Mouse (Mus musculus) erythroblast, embryonic 14.5 days (primary cell): ENCODE data around the gene Apof. TPM values are rescaled to one million over a fixed set of nuclear protein-coding genes. Genes with fewer than 3 reads are reported as not detected.
A peak's percentile ranks its signal among the peaks of the same experiment; 100 is the strongest.
"Not testable (repeated sequence)": the region's sequence is repeated elsewhere in the genome, so short reads cannot be mapped to it uniquely, and the experiment has no call there.

Experiments used
- H3K27me3 ChIP-seq: 2 replicates; pipeline ENCODE4 v1.6.1; 2012; ENCODE audit warnings: inconsistent platforms; ENCODE audit not compliant: control insufficient read depth
- H3K36me3 ChIP-seq: 2 replicates; pipeline ENCODE4 v1.6.1; 2012; ENCODE audit warnings: mild to moderate bottlenecking, inconsistent platforms; ENCODE audit not compliant: control insufficient read depth
- H3K4me1 ChIP-seq: 2 replicates; pipeline ENCODE4 v1.6.1; 2012; ENCODE audit warnings: inconsistent platforms; ENCODE audit not compliant: control insufficient read depth
- H3K4me3 ChIP-seq: replicated peaks from 2 replicates; pipeline ENCODE3; 2012; ENCODE audit warnings: moderate library complexity, mild to moderate bottlenecking, inconsistent platforms
- H3K9me3 ChIP-seq: 2 replicates; pipeline ENCODE4 v1.6.1; 2012; ENCODE audit warnings: low read length, inconsistent platforms, mixed read lengths; ENCODE audit not compliant: control insufficient read depth
- GATA1 ChIP-seq: IDR thresholded peaks from 2 replicates; pipeline ENCODE4 v1.6.1; 2012; ENCODE audit warnings: low read length, inconsistent platforms, mixed read lengths
- TAL1 ChIP-seq: IDR thresholded peaks from 3 replicates; pipeline ENCODE4 v1.6.1; 2012; ENCODE audit warnings: low read length, inconsistent platforms, mixed read lengths
- polyA plus RNA-seq: library from polyadenylated mRNA; stranded (reverse); fragments of >175 nt; gene quantifications from 2 replicates; pipeline ENCODE4 v1.2.3, GENCODE M21; 2012

Apof gene
- polyA plus RNA-seq, 1 experiment = not detected

DNA sequence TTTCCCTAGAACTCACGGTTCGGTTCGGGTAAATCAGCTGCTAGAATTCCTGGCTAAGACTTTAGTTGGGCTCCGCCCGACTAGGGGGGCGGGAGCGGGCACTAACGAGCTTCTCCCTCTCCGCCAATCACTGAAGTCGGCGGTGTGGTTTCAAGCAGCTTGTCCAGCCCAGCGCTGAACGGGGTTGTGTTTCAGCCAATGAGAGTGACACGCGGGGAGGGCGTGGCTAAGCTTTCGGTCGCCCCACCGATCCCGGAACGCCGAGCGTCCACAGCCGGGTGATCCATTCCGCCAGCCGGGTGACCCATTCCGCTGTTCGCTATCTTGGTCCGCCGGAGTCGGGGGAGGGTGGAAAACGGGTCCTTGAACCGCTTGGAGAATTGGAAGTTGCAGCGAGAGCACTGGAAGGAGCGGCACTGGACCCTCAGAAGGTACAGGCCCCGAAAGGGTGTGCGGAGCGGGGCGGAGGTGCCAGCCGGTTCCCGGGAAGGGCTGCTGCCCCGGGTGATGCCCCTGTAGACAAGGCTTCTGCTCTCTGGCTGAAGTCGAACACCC lies 1.9 kb downstream of the Apof start, which contains the start of gene Stat2:
TSS of gene Stat2 (plus strand) at position 273 of the 555 bp plus-strand sequence.
- H3K4me1 ChIP-seq = peaks cover 32% of the 10 kb centered on the region
- H3K36me3 ChIP-seq = peaks cover 4% of the 10 kb centered on the region; the same call in 1 of the 2 replicates
- H3K27me3 ChIP-seq = no peaks in the 10 kb centered on the region
- TF ChIP-seq TAL1 (no peak), GATA1 (no peak)
- peak within 1 kb of the TSS; percentile 86 for H3K4me3 ChIP-seq
- no peaks in the 10 kb centered on the region for H3K9me3 ChIP-seq

DNA sequence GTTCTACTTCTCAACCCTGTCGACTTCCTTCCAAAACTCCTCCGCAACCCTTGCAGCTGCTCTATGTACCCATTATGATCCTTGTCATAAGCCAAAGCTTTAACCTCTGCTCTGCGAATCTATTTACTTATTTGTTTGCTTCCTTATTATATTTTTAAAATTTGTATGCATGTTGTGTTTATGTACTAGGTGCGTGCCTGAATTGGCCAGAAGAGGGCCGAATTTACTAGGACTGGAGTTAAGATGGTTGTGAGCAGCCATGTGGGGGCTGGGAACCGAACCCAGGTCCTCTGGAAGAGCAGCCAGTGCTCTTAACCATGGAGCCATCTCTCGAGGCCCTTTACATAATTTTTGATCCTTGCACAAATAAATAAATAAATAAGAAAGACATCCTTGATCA lies 2.4 kb downstream of the Apof start:
- Histone ChIP-seq H3K9me3 (no peaks in the 10 kb centered on the region), H3K27me3 (no peaks in the 10 kb centered on the region), H3K4me1 (peaks cover 32% of the 10 kb centered on the region), H3K36me3 (peaks cover 4% of the 10 kb centered on the region; the same call in 1 of the 2 replicates), H3K4me3 (peak overlapping the region; percentile 86)
- TF ChIP-seq TAL1 = no peak
- no peak for TF ChIP-seq GATA1

DNA sequence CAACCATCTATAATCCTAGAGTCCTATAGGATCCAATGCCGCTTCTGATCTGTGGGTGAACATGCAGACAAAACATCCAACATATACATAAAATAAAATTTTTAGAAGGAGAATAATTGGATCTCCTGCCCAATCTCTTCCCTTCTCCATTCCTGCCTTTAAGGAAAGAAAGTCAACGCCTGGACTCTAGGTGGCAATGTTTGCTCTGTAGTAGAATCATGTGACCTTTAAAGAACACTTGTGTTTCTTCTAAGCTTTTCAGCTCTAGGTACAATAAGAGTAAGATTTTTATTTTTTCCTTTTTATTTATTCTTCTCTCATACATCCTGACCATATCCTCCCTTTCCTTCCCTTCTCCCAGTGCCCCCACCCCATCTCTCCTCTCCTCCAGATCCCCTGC lies 3.4 kb downstream of the Apof start:
- Histone ChIP-seq H3K4me3 (no peak overlapping the region), H3K9me3 (no peaks in the 10 kb centered on the region), H3K36me3 (peaks cover 10% of the 10 kb centered on the region), H3K27me3 (no peaks in the 10 kb centered on the region), H3K4me1 (peaks cover 32% of the 10 kb centered on the region)
- no peak for TF ChIP-seq GATA1
- TF ChIP-seq TAL1 = no peak

DNA sequence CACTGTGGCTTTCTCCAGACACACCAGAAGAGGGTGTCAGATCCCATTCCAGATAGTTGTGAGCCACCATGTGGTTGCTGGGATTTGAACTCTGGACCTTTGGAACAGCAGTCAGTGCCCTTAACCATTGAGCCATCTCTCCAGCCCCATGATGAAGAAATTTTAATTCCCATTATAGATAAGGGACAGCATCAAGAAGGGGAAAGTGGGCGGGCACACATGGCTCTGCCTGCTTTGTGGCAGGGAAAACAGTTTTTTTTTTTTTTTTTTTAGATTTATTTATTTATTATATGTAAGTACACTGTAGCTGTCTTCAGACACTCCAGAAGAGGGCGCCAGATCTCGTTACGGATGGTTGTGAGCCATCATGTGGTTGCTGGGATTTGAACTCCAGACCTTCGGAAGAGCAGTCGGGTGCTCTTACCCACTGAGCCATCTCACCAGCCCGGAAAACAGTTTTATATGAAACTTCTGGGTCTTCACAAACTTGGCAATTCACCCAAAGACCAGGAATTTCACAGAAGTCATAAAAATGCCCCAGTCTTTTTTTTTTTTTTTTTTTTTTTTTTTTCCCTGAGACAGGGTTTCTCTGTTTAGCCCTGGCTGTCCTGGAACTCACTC lies 4.5 kb downstream of the Apof start:
- not testable (repeated sequence) for H3K27me3 ChIP-seq, H3K4me3 ChIP-seq

DNA sequence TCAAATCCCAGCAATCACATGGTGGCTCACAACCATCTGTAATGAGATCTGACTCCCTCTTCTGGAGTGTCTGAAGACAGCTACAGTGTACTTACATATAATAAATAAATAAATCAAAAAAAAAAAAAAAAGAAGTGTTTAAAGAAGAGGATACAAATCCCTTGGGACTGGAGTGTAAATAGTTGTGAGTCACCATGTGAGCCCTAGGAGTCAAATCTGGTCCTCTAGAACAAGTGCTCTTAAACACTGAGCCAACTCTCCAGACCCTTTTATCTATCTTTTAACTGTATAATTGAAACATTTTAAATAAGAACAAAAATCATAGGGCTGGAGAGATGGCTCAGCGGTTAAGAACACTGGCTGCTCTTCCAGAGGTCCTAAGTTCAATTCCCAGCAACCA lies 6.9 kb downstream of the Apof start:
- H3K9me3 ChIP-seq, H3K27me3 ChIP-seq, H3K4me3 ChIP-seq: not testable (repeated sequence)
- H3K4me1 ChIP-seq = peaks cover 17% of the 10 kb centered on the region
- H3K36me3 ChIP-seq = peaks cover 33% of the 10 kb centered on the region

More for the DNA sequence above, 4.5 kb downstream of the Apof start:
- Histone ChIP-seq H3K36me3 (peaks cover 16% of the 10 kb centered on the region), H3K4me1 (peaks cover 32% of the 10 kb centered on the region)
- not testable (repeated sequence) for H3K9me3 ChIP-seq

DNA sequence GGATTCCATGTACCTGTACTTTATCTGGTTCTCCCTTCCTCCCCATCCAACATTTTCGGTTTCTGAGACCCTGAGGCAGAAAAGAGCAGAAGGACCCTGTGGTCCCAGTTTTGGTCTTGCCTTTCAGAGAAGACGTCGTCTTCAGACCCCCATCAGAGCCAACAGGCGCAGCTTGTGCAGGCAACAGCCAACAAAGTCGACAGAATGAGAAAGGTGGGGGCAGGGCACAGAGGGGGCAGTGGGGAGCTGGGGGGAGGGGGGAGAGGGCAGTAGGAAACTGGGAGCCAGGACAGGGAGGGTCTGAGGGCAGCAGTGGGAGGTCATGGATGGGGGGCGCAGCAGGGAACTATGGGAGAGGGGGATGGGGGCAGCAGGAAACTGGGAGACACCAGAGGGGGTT lies 9.7 kb downstream of the Apof start:
- H3K36me3 ChIP-seq = peaks cover 53% of the 10 kb centered on the region
- H3K9me3 ChIP-seq = no peaks in the 10 kb centered on the region
- peaks cover 3% of the 10 kb centered on the region for H3K4me1 ChIP-seq
- no peak overlapping the region for H3K4me3 ChIP-seq
- H3K27me3 ChIP-seq = no peaks in the 10 kb centered on the region
- TF ChIP-seq GATA1 = no peak
- no peak for TF ChIP-seq TAL1

DNA sequence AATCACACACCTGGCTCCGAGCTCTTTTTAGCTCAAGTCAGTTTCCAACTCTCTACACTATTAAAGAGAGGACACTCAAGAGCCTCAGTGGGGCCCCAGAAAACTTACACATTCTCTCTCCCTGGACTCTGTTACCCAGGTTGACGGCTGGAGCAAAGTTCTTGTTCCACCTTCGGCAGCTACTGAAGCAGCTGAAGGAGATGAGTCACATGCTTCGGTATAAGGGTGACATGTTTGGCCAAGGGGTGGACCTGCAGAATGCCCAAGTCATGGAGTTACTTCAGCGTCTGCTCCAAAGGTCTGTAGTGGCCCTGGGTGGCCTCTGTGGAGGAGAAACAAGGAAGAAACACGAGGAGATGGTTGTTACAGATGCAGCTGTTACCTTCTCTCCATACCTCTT lies 12.5 kb downstream of the Apof start:
- H3K9me3 ChIP-seq = no peaks in the 10 kb centered on the region
- H3K27me3 ChIP-seq = no peaks in the 10 kb centered on the region
- peaks cover 5% of the 10 kb centered on the region for H3K4me1 ChIP-seq
- no peak for TF ChIP-seq TAL1
- TF ChIP-seq GATA1 = no peak
- H3K4me3 ChIP-seq = no peak overlapping the region
- peaks cover 74% of the 10 kb centered on the region for H3K36me3 ChIP-seq

DNA sequence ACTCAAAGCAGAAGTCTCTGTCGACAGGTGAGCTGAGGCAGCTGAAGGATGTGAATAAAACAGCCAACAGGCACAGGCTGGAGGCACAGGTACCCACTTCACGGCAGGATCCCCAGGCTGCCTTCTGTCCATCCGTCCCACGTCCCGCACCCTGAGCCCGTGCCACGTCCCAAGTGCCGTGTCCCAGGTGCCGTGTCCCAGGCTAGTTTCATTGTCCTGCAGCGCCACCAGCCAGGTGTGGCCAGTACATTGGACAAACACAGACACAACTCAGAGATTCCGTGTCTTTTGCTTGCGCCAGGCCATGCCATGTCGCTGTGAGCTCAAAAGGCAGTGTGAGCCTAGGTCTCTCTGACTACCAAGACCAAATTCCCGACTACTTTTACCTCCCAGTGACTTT lies 13.2 kb downstream of the Apof start:
- H3K36me3 ChIP-seq = peaks cover 77% of the 10 kb centered on the region
- H3K27me3 ChIP-seq = no peaks in the 10 kb centered on the region
- TF ChIP-seq TAL1 (no peak), GATA1 (no peak)
- H3K4me1 ChIP-seq = peaks cover 5% of the 10 kb centered on the region
- H3K9me3 ChIP-seq = no peaks in the 10 kb centered on the region
- no peak overlapping the region for H3K4me3 ChIP-seq

DNA sequence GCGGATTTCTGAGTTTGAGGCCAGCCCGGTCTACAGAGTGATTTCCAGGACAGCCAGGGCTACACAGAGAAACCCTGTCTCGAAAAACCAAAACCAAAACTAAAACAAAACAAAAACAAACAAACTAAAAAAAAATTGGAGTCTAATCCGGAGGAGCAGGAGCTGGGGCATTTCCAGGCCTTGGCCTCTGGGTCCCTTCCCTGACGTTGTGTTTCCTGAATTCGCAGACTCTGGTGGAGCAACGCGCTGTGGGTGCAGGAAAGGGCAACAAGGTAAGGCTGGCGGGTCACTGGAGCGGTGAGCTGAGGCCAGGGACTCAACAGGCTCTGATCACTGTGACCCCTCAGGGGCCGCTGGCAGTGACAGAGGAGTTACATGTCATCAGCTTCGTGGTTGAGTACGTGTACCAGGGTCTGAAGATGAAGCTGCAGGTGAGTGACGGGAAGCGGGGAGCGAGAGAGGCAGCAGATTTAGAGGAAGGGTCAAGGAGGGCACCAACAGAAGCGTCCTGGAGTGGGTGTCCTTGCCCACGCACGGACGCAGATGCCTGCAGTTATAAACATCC lies 14.5 kb downstream of the Apof start:
- Histone ChIP-seq H3K4me1 (peaks cover 5% of the 10 kb centered on the region), H3K27me3 (no peaks in the 10 kb centered on the region), H3K36me3 (peaks cover 69% of the 10 kb centered on the region), H3K9me3 (no peaks in the 10 kb centered on the region), H3K4me3 (no peak overlapping the region)
- TF ChIP-seq TAL1 = no peak
- no peak for TF ChIP-seq GATA1
